Mouse (Mus musculus) testis, adult 2 months (tissue): ENCODE measurements around the gene Jtb.

Experiments
- CTCF ChIP-seq: fragments of 200-500 bp; IDR thresholded peaks from 2 replicates; pipeline ENCODE4 v1.5.1; 2012; ENCODE audit warnings: low read depth, mild to moderate bottlenecking, inconsistent platforms, low read length, moderate library complexity; ENCODE audit not compliant: control insufficient read depth, insufficient read depth, insufficient replicate concordance
- POLR2A ChIP-seq: fragments of 200-500 bp; IDR thresholded peaks from 2 replicates; pipeline ENCODE4 v1.6.1; 2012; ENCODE audit warnings: low read depth, mild to moderate bottlenecking, inconsistent platforms, low read length, moderate library complexity; ENCODE audit not compliant: control insufficient read depth

DNA sequence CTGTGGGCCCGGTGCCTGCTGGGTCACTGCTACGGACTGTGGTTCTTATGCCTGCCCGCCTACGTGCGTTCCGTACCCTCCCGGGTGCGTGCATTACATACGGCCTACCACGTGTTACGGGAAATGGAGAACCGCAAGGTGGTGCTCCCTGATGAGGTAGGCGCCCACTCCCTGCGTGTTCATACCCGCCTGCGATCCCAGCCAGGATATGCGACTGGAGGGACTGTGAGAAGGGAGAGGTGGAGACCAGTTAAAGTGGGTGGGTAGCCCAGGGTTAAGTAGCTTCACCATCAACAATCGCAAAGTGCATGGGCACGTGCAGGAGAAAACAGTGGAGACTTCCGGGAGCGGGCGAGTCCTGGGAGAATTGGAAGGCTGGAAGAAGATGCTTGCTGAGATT is 42.5 kb downstream of the Jtb start:
- no peak for TF ChIP-seq POLR2A
- no peak for TF ChIP-seq CTCF
